Mouse (Mus musculus): ENCODE results near the gene Gm10134.

The Gm10134 gene

DNA sequence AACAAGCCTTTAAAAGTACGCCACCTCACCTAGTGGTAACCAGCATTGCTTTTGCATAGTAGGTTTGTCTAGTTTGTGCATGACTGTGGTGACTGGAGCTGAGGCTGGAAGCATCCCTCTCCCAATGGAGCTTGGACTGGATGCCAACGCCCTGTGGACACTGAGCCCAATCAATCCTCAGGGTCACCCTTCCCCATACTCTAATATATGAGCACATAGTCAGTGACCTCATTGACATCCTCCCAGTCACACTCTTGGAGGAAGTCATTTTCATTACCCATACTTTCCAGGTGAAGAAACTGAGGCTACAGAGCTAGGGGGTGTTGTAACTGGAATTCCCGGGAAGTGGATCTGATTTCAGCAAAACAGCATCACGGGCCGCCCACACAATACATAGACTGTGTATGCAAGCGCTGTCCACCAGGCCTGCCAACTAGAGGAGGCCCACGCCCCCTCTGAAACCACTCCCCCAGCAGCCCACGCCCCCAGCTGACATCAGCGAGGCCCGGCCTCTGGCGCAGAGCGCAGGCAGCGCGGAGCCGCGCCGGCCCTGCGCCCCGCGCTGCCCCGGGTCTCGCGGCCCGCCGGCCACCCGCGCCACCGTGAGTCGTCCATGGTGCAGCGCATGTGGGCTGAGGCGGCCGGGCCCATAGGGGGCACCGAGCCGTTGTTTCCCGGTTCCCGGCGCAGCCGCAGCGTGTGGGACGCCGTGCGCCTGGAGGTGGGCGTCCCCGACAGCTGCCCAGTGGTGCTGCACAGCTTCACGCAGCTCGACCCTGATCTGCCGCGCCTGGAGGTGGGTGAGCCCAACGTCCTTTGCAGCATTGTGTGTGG is 27.3 kb downstream of the Gm10134 start:
- DNase-seq (ENCODE audit: low spot score): peak; percentile 92

DNA sequence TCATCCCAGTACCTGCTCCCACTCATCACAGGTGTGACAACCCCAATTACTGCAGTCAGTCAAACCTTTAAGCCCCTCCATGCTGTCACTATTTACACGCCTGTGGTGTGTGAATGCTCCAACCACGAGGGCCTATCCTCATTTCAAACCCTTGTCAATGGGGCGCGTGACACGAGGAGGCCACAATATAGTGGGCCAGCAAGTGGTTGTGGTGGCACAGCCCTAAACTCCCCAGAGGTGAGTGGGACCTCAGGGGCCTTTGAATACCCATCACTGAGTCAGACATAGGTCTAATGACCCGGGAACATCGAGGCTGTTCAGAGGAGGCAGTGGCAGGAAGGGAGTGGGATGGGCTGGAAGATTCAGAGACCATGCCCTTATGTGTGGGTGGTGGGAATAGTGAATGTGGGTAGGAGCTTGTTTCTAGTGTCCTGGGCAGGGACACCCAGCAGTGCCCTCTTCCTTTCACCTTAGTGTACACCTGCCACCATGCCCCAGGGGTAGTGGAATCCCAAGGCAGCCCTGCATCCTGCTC is 28.1 kb downstream of the Gm10134 start:
- no peak for DNase-seq (ENCODE audit: low spot score)

DNA sequence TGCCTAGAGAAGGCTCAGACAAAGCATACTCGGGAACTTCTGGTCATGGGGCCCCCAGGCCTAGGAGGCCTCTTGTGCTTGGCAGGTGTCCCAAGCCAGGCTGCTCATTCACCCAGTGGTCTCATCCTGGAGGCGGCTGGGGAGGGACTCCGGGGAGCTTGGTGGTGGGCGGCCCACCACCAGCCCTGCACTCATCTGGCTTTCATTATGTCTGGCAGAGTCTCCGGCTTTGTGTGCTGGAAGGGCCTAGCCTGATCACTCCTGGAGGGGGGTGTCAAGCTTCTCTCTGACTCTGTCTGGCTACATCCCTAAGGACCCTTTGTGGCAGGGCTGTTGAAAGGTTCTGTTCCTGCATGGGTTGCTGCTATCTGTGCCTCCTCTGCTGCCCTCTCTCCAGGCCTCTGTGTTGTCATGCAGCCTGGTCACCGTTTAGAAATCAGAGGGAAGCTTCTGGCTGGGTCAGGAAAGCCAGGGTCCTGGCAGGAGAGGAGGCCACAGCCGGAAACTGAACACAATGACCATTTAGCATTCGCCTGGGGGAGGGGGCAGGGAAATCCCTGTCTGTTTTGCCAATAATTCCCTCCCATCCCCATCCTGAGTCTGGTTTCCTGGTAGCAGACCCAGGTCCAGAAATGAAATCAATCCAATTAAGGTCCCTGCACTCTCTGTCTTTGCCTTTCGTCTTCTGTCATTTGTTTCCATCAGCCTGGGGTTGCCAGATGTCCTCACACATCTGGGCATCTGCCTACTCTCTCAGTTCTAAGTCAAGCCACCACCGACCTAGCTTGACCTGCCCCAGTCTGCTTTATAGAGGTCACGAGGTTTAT is 28.8 kb downstream of the Gm10134 start:
- no peak for DNase-seq (ENCODE audit: low spot score)

DNA sequence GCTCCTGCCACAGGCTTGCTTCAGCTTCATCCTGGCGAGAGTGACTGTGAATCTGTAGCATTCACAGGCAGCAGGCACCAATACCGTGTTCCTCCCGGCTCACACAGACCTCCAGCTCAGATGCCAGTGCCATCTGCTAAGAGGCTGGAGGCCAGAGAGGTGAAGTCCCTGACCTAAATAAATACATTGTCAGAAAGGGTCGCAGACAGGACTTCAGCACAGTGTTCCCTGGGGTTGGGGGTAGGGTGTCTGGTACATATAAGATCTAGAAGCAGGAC is 29.3 kb downstream of the Gm10134 start:
- no peak for DNase-seq (ENCODE audit: low spot score)

DNA sequence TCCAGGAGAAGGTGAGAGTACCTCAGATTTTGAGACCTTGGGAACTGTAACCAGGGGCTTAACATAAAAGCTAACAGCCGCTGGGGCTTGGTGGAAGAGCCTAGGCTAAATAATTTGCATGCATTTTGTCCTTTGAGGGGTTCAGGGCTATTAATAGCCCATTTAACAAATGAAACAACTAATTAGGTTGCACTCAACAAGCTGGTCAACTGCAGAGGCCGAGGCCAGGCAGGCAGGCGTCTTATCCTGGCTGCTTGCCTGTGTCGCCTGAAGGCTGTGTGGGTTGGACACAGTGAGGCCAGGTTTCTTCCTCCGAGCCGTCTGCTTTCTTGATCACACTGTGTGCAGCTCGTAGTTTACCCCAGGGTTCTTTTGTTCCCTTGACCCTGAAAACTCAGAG is 29.8 kb downstream of the Gm10134 start:
- peak; percentile 52 for DNase-seq (ENCODE audit: low spot score)

DNA sequence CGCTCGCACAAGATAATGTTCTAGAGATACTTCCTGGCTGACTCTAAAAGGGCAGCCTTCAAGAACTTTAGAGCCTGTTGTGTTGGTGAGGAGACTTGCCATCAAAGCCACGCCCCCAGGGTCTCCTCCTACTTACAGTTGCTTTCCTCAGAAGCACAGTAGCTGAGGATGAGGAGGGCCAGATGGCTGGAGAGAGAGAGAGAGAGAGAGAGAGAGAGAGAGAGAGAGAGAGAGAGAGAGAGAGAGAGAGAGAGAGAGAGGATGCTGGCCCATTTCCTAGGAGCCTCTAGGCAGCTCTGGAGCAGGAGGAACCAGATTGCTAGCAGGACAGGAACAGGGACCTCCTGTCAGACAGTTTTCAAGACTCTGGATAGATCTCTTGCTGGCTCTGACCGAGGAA is 30.3 kb downstream of the Gm10134 start:
- DNase-seq (ENCODE audit: low spot score): peak; percentile 47

DNA sequence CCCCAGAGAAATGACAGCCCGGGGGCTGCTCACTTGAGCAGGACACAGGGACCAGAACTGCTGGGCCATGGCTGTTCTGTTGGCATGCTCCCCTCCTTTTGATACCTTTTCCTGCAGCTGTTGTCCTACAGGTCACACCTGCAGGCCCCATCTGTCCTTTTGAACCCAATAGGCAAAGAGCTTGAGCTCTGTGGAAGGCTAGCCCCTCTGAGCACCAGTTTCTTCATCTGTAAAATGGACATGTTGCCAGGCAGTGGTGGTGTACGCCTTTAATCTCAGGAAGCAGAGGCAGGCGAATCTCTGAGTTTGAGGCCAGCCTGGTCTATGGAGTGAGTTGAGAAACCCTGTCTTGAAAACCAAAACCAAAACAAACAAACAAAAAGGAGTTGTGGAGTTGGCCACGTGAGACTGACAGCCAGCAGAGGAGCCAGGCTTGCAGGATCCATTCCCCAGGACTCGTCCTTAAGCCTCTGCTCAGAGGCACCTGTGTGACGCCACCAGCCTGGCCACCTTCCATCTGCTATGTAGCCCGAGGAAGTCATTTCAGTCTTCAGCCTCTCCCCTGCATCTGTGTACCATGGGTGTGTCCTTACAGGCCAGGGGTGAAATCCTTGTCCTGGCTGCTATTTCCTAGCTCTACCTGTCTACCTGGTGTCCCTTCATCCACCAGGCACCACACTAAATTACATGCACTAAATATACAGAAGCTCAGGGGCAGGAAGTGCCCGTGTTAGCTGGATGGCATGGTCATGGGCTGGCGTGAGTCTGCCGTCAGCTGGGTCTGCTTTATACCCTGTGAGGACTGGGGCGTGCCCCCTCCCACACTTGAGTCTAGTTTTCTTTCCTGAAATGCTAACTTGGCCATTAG is 31.1 kb downstream of the Gm10134 start:
- peak; percentile 77 for DNase-seq (ENCODE audit: low spot score)

DNA sequence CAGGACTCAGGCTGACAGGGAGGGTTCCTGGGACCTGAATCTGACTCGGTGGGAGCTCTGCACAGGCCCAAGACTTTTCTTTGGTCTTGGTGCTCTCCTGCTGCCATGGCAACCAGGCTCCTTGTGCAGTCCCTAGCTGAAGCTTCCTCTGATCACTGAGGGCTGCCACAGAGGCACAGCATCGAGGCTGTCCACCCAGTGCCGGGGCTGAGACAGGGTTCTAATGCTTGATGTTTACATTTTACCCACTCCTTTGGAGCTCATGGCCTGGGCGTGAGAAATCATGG is 31.7 kb downstream of the Gm10134 start:
- no peak for DNase-seq (ENCODE audit: low spot score)

DNA sequence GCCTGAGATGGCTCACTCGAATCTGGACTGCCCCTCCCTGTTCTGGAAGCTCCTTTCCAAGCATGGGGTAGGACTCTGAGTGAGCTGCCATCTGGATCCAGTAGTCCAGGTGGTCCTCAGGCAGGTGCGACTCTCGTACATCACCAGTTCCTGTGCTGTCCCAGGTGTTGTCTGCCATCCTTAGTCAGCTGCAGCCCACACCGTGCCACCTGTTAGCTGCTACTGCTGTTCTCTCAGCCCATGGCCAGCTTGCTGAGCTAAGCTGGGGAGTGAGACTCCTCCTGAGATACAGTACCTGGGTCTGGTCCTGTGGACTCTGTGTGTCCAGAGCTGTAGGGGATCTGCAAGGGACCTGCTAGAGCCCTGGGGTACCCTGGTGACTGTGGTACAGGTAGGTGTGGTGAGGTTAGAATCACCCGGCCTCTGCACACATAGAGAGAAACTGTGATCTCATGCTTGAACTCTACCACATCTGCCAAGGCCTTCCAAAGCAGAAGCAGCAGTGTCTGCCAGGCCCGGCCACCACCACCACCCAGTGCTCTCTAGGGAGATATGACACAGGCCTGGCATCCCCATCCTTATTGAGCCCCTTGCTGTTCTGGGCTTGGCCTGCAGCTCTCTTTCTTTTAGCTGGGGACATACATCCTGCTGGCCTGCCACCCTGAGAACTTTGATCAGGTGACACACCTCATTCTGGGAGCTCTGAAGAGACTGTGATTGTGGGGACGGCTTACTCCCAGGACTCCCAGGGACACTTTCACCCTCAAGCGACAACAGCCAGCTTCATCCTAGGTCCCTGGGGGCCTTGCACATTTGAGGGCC is 32.3 kb downstream of the Gm10134 start:
- no peak for DNase-seq (ENCODE audit: low spot score)

DNA sequence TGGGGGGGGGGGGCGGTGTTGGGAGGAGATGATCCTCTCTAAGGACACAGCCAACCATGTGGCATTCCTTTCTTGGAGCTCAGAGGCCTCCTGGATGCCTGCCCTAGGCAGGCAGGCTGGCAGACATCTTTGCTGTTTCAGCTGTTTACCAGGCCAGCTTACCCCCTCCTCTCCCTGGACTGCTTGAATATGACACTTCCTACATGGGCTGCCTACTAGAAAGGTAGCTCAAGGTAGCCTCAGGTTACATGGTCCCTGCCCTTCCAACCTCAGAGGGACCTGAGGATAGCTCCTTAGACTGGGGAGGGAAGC is 32.9 kb downstream of the Gm10134 start:
- DNase-seq (ENCODE audit: low spot score): no peak

DNA sequence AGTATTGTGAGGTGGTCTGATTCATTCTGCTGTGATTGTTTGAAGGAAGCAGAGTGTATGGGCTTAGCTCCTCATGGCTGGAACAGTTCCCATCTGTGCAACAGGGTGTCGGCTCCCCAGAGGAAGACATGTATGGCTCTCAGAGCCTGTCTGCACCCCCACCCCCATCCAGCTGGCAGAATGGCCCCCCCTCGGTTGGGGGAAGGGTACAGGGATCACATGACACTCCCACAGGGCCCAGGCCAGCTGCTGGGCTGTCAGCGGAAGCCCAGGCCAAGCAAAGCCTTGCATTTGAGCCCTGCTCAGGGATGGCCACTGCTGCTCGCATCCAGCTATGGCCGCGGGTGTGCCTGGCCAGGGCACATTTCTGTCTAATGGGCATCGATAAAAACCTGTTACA is 33.3 kb downstream of the Gm10134 start:
- peak; percentile 59 for DNase-seq (ENCODE audit: low spot score)

DNA sequence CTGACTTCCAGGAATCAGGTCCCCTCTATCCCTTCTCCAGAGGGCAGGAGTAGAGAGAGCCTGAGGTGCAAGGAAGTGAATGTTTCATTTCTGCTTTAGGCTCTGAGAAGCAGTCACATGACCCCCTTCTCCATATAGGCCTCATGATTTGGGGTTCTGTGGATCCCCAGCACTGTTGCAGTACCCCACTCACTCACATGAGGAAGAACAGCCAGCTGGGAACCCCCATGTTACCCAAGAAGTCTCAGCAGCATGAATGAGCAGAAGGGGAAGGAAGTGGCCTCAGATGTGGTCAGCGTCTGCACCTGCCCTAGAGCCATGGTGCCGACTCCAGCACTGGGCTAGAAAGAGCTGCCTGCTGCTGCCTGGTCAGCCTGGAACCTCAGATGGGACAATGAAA is 34.1 kb downstream of the Gm10134 start:
- no peak for DNase-seq (ENCODE audit: low spot score)

DNA sequence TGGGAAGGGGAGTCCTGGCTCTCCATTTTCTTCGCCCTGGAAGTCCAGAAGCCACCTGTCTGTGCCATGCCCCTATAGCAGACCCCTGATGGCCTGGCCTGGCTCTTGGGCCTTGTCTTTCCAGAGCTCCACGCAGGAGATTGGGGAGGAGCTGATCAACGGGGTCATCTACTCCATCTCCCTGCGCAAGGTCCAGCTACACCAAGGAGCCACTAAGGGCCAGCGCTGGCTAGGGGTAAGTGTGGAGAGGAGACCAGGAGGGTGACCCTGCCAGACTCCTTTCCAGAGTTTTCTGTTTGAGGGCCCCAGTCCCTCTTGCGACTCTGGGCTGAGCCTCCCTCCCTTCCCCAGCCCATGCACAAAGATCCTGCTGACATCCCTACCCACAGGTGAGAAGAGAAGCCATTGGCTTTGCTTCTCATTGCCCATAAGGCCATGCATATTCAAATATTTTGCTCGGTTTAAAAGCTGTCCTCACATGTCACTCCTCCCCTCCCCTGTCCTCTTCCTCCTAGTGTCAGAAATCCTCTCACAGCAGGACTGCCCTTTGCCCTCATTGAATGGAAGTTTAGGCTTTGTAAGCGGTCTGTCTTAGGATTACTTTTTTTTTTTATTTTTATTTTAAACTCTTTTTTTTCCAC is 34.8 kb downstream of the Gm10134 start:
- no peak for DNase-seq (ENCODE audit: low spot score)

DNA sequence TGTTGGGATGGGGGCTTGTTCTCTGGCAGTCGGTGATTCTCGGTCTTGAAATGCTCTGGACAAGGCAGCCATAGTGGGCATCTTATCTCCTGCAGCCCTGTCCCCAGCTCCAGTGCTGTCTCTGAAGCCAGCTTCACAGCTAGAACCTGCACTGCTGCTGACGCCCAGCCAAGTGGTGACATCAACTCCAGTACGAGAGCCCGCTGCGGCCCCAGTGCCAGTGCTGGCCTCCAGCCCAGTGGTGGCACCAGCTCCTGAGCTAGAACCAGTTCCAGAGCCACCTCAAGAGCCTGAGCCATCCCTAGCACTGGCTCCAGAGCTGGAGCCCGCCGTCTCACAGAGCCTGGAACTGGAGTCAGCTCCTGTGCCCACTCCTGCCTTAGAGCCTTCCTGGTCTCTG is 38.0 kb downstream of the Gm10134 start:
- no peak for DNase-seq (ENCODE audit: low spot score)

DNA sequence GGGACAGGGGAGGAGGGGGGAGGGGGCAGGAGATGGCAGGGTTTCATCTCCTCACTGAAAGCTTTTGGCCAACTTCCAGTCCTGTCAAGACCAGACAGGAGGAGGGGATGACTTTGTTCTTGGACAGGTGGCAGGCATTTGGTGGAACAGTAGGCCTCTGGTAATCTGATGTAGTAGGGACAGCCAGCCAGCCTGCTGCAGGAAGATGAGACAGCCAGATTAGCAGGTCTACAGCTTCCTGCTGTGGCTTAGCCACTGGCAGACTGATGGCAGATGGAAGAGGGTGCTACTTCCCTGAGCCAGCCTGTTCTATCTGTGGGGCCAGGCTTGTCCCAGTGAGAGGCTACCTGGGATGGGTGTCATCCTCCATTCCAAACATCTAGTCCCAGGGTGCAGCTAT is 40.1 kb downstream of the Gm10134 start:
- no peak for DNase-seq (ENCODE audit: low spot score)

DNA sequence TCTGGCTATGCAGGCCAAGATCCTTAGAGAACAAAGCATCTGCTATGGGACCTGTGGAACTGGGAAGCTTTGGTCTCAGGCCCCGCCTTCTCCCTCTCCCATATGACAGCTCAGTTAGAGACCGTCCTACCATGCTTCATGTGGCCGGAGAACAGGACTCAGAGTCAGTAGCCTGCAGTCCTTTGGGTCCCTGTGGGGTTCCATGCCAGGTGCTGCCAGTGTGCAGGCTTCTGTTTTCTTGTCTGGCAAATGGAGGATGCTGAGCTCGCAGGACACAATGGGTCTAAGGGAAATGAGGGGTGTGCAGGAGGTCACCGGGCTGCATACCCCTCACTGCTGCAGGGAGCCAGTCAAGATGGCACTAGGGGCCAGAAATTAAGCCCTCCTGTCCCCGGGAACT is 40.7 kb downstream of the Gm10134 start:
- no peak for DNase-seq (ENCODE audit: low spot score)

DNA sequence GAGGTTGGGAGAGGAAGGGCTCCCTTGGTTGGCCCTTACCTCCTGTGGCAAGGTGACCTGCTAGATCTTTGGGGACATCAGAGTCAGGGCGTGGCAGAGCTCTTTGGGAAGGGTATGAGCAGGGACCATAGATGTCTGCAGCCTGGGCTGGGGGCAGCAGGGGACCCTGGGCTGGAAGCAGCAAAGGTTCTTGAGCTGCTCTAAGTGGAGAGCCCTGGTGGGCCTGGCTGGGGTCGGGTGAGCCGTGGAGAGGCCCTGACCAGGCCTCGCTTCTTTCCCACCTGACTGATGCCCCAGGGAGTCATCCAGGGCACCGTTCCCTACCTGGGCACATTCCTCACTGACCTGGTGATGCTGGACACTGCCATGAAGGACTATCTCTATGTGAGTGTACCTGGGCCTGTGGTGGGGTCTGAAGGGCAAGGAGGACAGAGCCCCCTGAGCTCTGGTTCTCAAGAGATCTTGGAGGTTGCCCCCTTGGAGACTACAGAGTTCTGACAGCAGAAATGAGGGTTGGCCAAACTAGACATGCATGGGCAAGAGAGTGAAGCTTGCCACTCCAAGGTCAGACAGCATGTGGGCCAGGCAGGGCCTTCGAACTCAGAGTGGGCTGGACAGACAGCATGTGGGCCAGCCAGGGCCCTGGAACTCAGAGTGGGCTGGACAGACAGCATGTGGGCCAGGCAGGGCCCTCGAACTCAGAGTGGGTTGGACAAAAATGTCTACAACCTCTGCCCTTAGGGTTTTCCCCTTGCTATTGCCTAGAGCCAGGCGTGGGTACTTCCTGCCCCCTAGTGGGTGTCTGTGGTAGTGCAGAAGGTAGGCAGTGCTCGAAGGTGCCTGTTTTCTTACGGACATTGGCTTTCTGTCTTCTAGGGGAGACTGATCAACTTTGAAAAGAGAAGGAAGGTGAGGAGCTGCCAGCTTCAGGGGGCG is 41.6 kb downstream of the Gm10134 start:
- peak; percentile 88 for DNase-seq (ENCODE audit: low spot score)

DNA sequence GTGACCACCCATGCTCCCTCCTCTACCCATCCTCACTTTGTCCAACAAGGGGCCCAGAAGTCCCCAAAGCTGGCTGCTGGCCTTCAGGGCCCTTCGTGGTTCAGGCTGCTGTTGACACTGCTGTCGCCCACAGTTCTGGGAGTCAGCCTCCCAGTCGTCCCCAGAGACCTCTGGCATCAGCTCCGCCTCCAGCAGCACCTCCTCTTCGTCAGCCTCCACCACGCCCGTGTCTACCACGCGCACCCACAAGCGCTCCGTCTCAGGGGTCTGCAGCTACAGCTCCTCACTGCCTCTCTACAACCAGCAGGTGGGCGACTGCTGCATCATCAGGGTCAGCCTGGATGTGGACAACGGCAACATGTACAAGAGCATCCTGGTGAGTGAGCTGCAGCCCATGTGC is 43.3 kb downstream of the Gm10134 start:
- no peak for DNase-seq (ENCODE audit: low spot score)

DNA sequence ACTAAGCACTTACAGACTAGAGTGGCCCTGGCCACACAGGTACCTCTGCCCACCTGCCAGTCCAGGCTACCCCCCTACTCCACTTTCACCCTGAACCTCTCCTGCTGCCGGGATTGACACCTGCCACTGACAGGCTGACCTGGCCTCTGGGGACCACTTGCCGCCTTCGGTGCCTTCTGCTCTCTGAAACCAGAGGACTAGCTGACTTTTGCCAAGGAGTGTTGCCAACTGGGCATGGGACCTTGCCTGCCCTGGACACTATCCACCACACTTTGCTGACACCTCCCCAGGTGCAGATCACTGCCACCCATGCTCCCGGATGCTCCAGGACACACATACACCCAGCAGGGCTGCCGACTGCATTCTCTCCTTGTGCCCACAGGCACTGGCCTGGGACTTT is 46.4 kb downstream of the Gm10134 start:
- DNase-seq (ENCODE audit: low spot score): no peak

Data from urinary bladder, postnatal 14 days (tissue).